Mouse (Mus musculus): Measurements from ENCODE around the gene Piwil1. TPM values are rescaled to one million over a fixed set of nuclear protein-coding genes. Genes with fewer than 3 reads are reported as not detected.

Piwil1 gene
- polyA plus RNA-seq, 1 experiment from 2014 or later: not detected

- ATAC-seq (ENCODE audit: insufficient number of reproducible peaks, low FRiP score, low TSS enrichment, low read depth): no peak
- H3K9ac ChIP-seq: no peak overlapping the region
- H3K36me3 ChIP-seq: no peaks in the 10 kb centered on the region
- H3K4me3 ChIP-seq: no peak overlapping the region
- no peak overlapping the region for H3K4me2 ChIP-seq
- WGBS: 88% methylated on average over 5 of the region's 5 CpGs
- H3K27ac ChIP-seq: no peak overlapping the region
- no peaks in the 10 kb centered on the region for H3K27me3 ChIP-seq
- H3K9me3 ChIP-seq: no peaks in the 10 kb centered on the region
- peaks cover 6% of the 10 kb centered on the region for H3K4me1 ChIP-seq
Measured at GRCm38 (mm10) chr5:128687139-128687538, 15.2 kb upstream of the Piwil1 start.

- no peaks in the 10 kb centered on the region for H3K9me3 ChIP-seq
- H3K4me3 ChIP-seq: no peak overlapping the region
- peaks cover 10% of the 10 kb centered on the region; the same call in 1 of the 2 replicates for H3K27me3 ChIP-seq
- no peak overlapping the region for H3K4me2 ChIP-seq
- no peak overlapping the region for H3K9ac ChIP-seq
- H3K27ac ChIP-seq: no peak overlapping the region
- H3K4me1 ChIP-seq: peaks cover 8% of the 10 kb centered on the region; the same call in 1 of the 2 replicates
- no peak for ATAC-seq (ENCODE audit: insufficient number of reproducible peaks, low FRiP score, low TSS enrichment, low read depth)
- WGBS: 62% methylated on average over 6 of the region's 6 CpGs
- H3K36me3 ChIP-seq: no peaks in the 10 kb centered on the region
Measured at GRCm38 (mm10) chr5:128694107-128694506, 8.2 kb upstream of the Piwil1 start.

- WGBS: 17% methylated on average over 18 of the region's 18 CpGs
- no peak for ATAC-seq (ENCODE audit: insufficient number of reproducible peaks, low FRiP score, low TSS enrichment, low read depth)
- Histone ChIP-seq H3K9me3 (no peaks in the 10 kb centered on the region), H3K4me3 (no peak overlapping the region), H3K4me2 (no peak overlapping the region), H3K27me3 (peaks cover 10% of the 10 kb centered on the region; the same call in 1 of the 2 replicates), H3K4me1 (peaks cover 8% of the 10 kb centered on the region; the same call in 1 of the 2 replicates), H3K36me3 (no peaks in the 10 kb centered on the region), H3K9ac (no peak overlapping the region), H3K27ac (no peak overlapping the region)
Measured at GRCm38 (mm10) chr5:128694611-128695325, 7.6 kb upstream of the Piwil1 start.

- no peak for ATAC-seq (ENCODE audit: insufficient number of reproducible peaks, low FRiP score, low TSS enrichment, low read depth)
- Histone ChIP-seq H3K27me3 (peaks cover 10% of the 10 kb centered on the region; the same call in 1 of the 2 replicates), H3K27ac (no peak overlapping the region), H3K9me3 (no peaks in the 10 kb centered on the region), H3K4me3 (no peak overlapping the region), H3K4me1 (peaks cover 12% of the 10 kb centered on the region; the same call in 1 of the 2 replicates), H3K4me2 (no peak overlapping the region; the same call in 1 of the 2 replicates), H3K9ac (no peak overlapping the region), H3K36me3 (no peaks in the 10 kb centered on the region)
- WGBS: 17% methylated on average over 10 of the region's 10 CpGs
Measured at GRCm38 (mm10) chr5:128696824-128697223, 5.5 kb upstream of the Piwil1 start.

- Histone ChIP-seq H3K4me2 (no peak overlapping the region), H3K9me3 (no peaks in the 10 kb centered on the region), H3K9ac (no peak overlapping the region), H3K4me3 (no peak overlapping the region), H3K27me3 (peaks cover 7% of the 10 kb centered on the region; the same call in 1 of the 2 replicates), H3K4me1 (peaks cover 12% of the 10 kb centered on the region), H3K36me3 (no peaks in the 10 kb centered on the region), H3K27ac (no peak overlapping the region)
- WGBS: 38% methylated on average over 11 of the region's 11 CpGs
- no peak for ATAC-seq (ENCODE audit: insufficient number of reproducible peaks, low FRiP score, low TSS enrichment, low read depth)
Measured at GRCm38 (mm10) chr5:128700716-128701115, 1.6 kb upstream of the Piwil1 start.

GRCm38 (mm10) chr5:128703688-128704087, 1.4 kb downstream of the Piwil1 start:
- H3K4me3 ChIP-seq: no peak overlapping the region
- H3K27me3 ChIP-seq: no peaks in the 10 kb centered on the region
- peaks cover 9% of the 10 kb centered on the region for H3K4me1 ChIP-seq
- no peak overlapping the region for H3K27ac ChIP-seq
- no peak overlapping the region for H3K9ac ChIP-seq
- no peak overlapping the region for H3K4me2 ChIP-seq
- no peaks in the 10 kb centered on the region for H3K9me3 ChIP-seq
- WGBS: 17% methylated on average over 10 of the region's 10 CpGs
- ATAC-seq (ENCODE audit: insufficient number of reproducible peaks, low FRiP score, low TSS enrichment, low read depth): no peak
- H3K36me3 ChIP-seq: no peaks in the 10 kb centered on the region

- Histone ChIP-seq H3K9me3 (no peaks in the 10 kb centered on the region), H3K36me3 (no peaks in the 10 kb centered on the region), H3K9ac (no peak overlapping the region), H3K4me1 (peaks cover 9% of the 10 kb centered on the region), H3K27me3 (no peaks in the 10 kb centered on the region), H3K4me2 (peak overlapping the region; percentile 33; the same call in 1 of the 2 replicates), H3K27ac (no peak overlapping the region), H3K4me3 (no peak overlapping the region)
- no peak for ATAC-seq (ENCODE audit: insufficient number of reproducible peaks, low FRiP score, low TSS enrichment, low read depth)
- 41% methylated on average over 16 of the region's 19 CpGs for WGBS
Measured at GRCm38 (mm10) chr5:128704134-128704904, 2.0 kb downstream of the Piwil1 start.

- H3K4me3 ChIP-seq: no peak overlapping the region
- 97% methylated on average over 1 of the region's 1 CpGs for WGBS
- no peak overlapping the region for H3K4me2 ChIP-seq
- H3K27me3 ChIP-seq: no peaks in the 10 kb centered on the region
- H3K9ac ChIP-seq: no peak overlapping the region
- no peaks in the 10 kb centered on the region for H3K9me3 ChIP-seq
- ATAC-seq (ENCODE audit: insufficient number of reproducible peaks, low FRiP score, low TSS enrichment, low read depth): no peak
- H3K4me1 ChIP-seq: peaks cover 8% of the 10 kb centered on the region
- no peaks in the 10 kb centered on the region for H3K36me3 ChIP-seq
- H3K27ac ChIP-seq: no peak overlapping the region
Measured at GRCm38 (mm10) chr5:128706467-128706866, 4.1 kb downstream of the Piwil1 start.

GRCm38 (mm10) chr5:128707271-128707670, 4.9 kb downstream of the Piwil1 start:
- no peak overlapping the region for H3K4me3 ChIP-seq
- ATAC-seq (ENCODE audit: insufficient number of reproducible peaks, low FRiP score, low TSS enrichment, low read depth): no peak
- no peaks in the 10 kb centered on the region for H3K9me3 ChIP-seq
- no peak overlapping the region for H3K9ac ChIP-seq
- H3K4me1 ChIP-seq: peaks cover 8% of the 10 kb centered on the region
- WGBS: 94% methylated on average over 11 of the region's 11 CpGs
- no peaks in the 10 kb centered on the region for H3K36me3 ChIP-seq
- no peaks in the 10 kb centered on the region for H3K27me3 ChIP-seq
- H3K27ac ChIP-seq: no peak overlapping the region
- H3K4me2 ChIP-seq: no peak overlapping the region

- H3K4me1 ChIP-seq: peaks cover 6% of the 10 kb centered on the region
- WGBS: 73% methylated on average over 5 of the region's 5 CpGs
- no peak overlapping the region for H3K27ac ChIP-seq
- H3K9me3 ChIP-seq: no peaks in the 10 kb centered on the region
- no peak overlapping the region for H3K4me3 ChIP-seq
- H3K4me2 ChIP-seq: no peak overlapping the region
- H3K36me3 ChIP-seq: no peaks in the 10 kb centered on the region
- no peaks in the 10 kb centered on the region for H3K27me3 ChIP-seq
- no peak overlapping the region for H3K9ac ChIP-seq
- ATAC-seq (ENCODE audit: insufficient number of reproducible peaks, low FRiP score, low TSS enrichment, low read depth): no peak
Measured at GRCm38 (mm10) chr5:128708929-128709328, 6.6 kb downstream of the Piwil1 start.

- Histone ChIP-seq H3K36me3 (no peaks in the 10 kb centered on the region), H3K9me3 (no peaks in the 10 kb centered on the region)
- ATAC-seq (ENCODE audit: insufficient number of reproducible peaks, low FRiP score, low TSS enrichment, low read depth): no peak
Measured at GRCm38 (mm10) chr5:128710596-128710995, 8.3 kb downstream of the Piwil1 start.

GRCm38 (mm10) chr5:128711847-128712246, 9.5 kb downstream of the Piwil1 start:
- no peak for ATAC-seq (ENCODE audit: insufficient number of reproducible peaks, low FRiP score, low TSS enrichment, low read depth)
- WGBS: 88% methylated on average over 6 of the region's 6 CpGs
- H3K4me1 ChIP-seq: 0 out of 2 replicates have a peak, but pooled peaks cover 3% of the 10 kb centered on the region

More at GRCm38 (mm10) chr5:128710596-128710995, 8.3 kb downstream of the Piwil1 start:
- H3K9ac ChIP-seq: no peak overlapping the region
- H3K4me3 ChIP-seq: no peak overlapping the region
- H3K27ac ChIP-seq: no peak overlapping the region
- 0 out of 2 replicates have a peak, but pooled peaks cover 3% of the 10 kb centered on the region for H3K4me1 ChIP-seq
- H3K4me2 ChIP-seq: no peak overlapping the region
- no peaks in the 10 kb centered on the region for H3K27me3 ChIP-seq
- 29% methylated on average over 8 of the region's 8 CpGs for WGBS

More at GRCm38 (mm10) chr5:128711847-128712246, 9.5 kb downstream of the Piwil1 start:
- Histone ChIP-seq H3K9me3 (no peaks in the 10 kb centered on the region), H3K36me3 (no peaks in the 10 kb centered on the region), H3K27ac (no peak overlapping the region), H3K4me3 (no peak overlapping the region), H3K27me3 (no peaks in the 10 kb centered on the region), H3K9ac (no peak overlapping the region), H3K4me2 (no peak overlapping the region)

Measured in limb, embryonic 15.5 days (tissue).